Mouse (Mus musculus) G1E (cell line): ENCODE data around the gene Mgl2. TPM values are rescaled to one million over a fixed set of nuclear protein-coding genes. Genes with fewer than 3 reads are reported as not detected.
"Not testable (repeated sequence)": the region's sequence is repeated elsewhere in the genome, so short reads cannot be mapped to it uniquely, and the experiment has no call there.

ENCODE experiments used
- ATAC-seq: 2 replicates; pipeline ENCODE4 v1.8.0; 2016; ENCODE audit warnings: mild to moderate bottlenecking; ENCODE audit not compliant: insufficient number of reproducible peaks, poor library complexity, low FRiP score, severe bottlenecking; ENCODE audit errors: extremely low read depth
- DNase-seq: peaks from one replicate; pipeline ENCODE4 v3.0.0; 2012; ENCODE audit warnings: low spot score
- H3K27me3 ChIP-seq: 2 replicates; pipeline ENCODE4 v1.6.1; 2012; ENCODE audit warnings: mild to moderate bottlenecking, low read length, inconsistent platforms; ENCODE audit not compliant: insufficient read depth
- H3K36me3 ChIP-seq: replicated peaks from 2 replicates; pipeline ENCODE3; 2012; ENCODE audit warnings: mild to moderate bottlenecking, inconsistent platforms
- H3K4me1 ChIP-seq: 2 replicates; pipeline ENCODE4 v1.6.1; 2012; ENCODE audit warnings: low read depth, low read length, inconsistent platforms, mixed read lengths; ENCODE audit not compliant: insufficient read depth
- H3K4me3 ChIP-seq: 2 replicates; pipeline ENCODE4 v1.5.1; 2012; ENCODE audit warnings: low read depth, mild to moderate bottlenecking, inconsistent platforms, low read length, moderate library complexity, mixed read lengths
- H3K9me3 ChIP-seq: replicated peaks from 2 replicates; pipeline ENCODE4 v1.6.1; 2012; ENCODE audit warnings: inconsistent platforms
- CTCF ChIP-seq: IDR thresholded peaks from 2 replicates; pipeline ENCODE4 v1.5.1; 2012; ENCODE audit warnings: low read depth, low read length, inconsistent platforms, mixed read lengths
- GATA1 ChIP-seq: IDR thresholded peaks from 2 replicates; pipeline ENCODE4 v1.6.1; 2012; ENCODE audit warnings: borderline replicate concordance, low read length, inconsistent platforms, mixed read lengths
- GATA2 ChIP-seq: IDR thresholded peaks from 2 replicates; pipeline ENCODE4 v1.6.1; 2012; ENCODE audit warnings: low read depth, low read length, inconsistent platforms, borderline replicate concordance
- POLR2AphosphoS5 ChIP-seq: IDR thresholded peaks from 2 replicates; pipeline ENCODE4 v1.6.1; 2012; ENCODE audit warnings: low read depth, low read length, inconsistent platforms; ENCODE audit not compliant: insufficient replicate concordance
- TAL1 ChIP-seq: conservative IDR thresholded peaks from 2 replicates; pipeline ENCODE4 v1.6.1; 2012; ENCODE audit warnings: low read depth, low read length, inconsistent platforms, mixed read lengths
- polyA plus RNA-seq: library from polyadenylated mRNA; stranded (reverse); fragments of >175 nt; gene quantifications from 2 replicates; pipeline ENCODE4 v1.2.3, GENCODE M21; 2012
- total RNA-seq, 2 experiments: library from RNA; stranded (forward) in 1 of 2; stranded (reverse) in 1 of 2; fragments of 200-1000 nt in 1 of 2; fragments of >200 nt in 1 of 2; fragmentation: Nextera tagmentation in 1 of 2; gene quantifications; 2 replicates each; pipeline ENCODE4 v1.2.3; 2014 to 2017

The Mgl2 gene
- total and polyA plus RNA-seq, 3 experiments: not detected

DNA sequence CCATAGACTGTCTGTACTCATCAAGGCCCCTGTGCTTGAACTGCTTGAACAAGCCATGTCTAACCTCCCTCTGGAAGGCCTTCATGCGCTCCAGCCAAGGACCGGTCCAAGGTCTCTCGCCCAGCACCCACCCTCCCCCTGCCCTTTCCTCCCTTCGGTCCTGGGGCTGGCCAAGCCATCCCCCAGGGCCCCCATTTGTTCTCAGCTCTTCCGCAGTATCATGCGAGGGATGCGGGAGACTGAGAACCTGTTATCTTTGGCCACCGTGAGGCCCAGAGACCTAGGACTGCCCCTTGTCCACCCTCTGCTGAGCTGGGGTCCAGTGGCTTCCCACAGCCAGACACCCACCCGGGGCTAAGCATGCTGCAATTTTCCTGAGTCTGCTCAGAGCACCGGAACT, 9.0 kb downstream of the Mgl2 start:
- Histone ChIP-seq H3K4me1 (no peaks in the 10 kb centered on the region), H3K36me3 (no peaks in the 10 kb centered on the region), H3K9me3 (no peaks in the 10 kb centered on the region), H3K27me3 (peaks cover 17% of the 10 kb centered on the region), H3K4me3 (no peak overlapping the region)
- no peak for ATAC-seq
- no peak for DNase-seq
- TF ChIP-seq CTCF (no peak), TAL1 (no peak), GATA1 (no peak), GATA2 (no peak), POLR2AphosphoS5 (no peak)

DNA sequence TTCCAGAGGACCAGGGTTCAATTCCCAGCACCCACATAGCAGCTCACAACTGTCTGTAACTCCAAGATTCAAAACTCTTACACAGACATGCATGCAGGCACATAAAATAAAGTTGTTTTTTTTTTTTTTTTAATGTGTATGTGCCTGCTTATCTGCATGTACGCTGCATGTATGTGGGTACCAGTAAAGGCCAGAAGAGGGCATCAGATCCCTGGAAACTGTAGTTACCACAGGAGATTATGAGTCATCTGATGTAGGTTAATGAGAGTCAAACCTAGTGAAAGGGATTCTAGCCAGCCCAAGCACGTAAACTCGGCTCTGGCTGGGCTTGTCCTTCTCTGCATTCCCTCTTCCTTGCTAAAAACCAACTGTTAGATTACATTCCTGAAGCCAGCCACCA, 20.9 kb downstream of the Mgl2 start:
- H3K9me3 ChIP-seq: peaks cover 16% of the 10 kb centered on the region
- ATAC-seq (no peak), DNase-seq (no peak)
- no peaks in the 10 kb centered on the region for H3K4me1 ChIP-seq
- no peak for TF ChIP-seq GATA2
- TF ChIP-seq CTCF: no peak
- no peak for TF ChIP-seq POLR2AphosphoS5
- TF ChIP-seq TAL1: no peak
- no peak for TF ChIP-seq GATA1
- no peak overlapping the region for H3K4me3 ChIP-seq
- no peaks in the 10 kb centered on the region for H3K27me3 ChIP-seq
- H3K36me3 ChIP-seq: no peaks in the 10 kb centered on the region

DNA sequence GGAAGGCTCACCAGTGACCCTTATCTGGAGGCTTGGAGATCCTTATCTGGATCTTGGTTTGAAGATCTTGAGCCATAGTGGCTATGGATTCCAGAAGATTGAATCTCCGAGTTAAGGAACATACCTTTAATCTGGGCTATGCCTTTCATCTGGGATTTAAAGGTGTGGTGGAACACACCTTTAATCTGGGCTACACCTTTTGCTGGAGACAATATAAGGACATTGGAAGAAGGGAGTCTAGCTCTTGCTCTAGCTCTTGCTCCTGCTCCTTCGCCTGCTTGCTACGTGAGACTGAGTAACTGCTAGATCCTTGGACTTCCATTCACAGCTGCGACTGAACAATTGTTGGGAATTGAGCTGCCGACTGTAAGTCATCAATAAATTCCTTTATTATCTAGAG, 25.8 kb downstream of the Mgl2 start, which contains the start of gene Clec10a:
Gene Clec10a, plus strand, starts transcription at position 301 of the 400 bp plus-strand sequence.
- ATAC-seq, H3K36me3 ChIP-seq: not testable (repeated sequence)

DNA sequence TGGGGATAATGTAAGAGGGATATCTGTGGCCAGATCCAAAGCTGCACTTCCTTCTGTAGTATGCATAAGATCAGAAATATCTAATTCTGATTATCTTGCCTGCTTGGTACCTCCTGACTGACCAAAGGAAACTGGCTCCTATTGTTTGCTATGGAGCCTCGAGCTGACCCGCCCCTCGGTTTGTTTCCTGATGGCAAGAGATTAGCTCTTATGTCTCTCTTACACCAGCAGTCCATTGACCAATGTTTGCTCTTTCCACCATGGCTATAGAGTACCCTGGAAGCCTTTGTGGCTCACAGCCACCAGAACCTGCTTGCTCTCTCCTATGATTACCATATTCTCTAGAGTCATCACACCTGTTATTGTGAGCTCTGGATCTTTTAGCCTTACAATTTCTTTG, 32.2 kb downstream of the Mgl2 start:
- H3K36me3 ChIP-seq: no peaks in the 10 kb centered on the region
- no peak for TF ChIP-seq GATA2
- TF ChIP-seq TAL1: no peak
- TF ChIP-seq GATA1: no peak
- TF ChIP-seq POLR2AphosphoS5: no peak
- no peak for TF ChIP-seq CTCF
- DNase-seq (no peak), ATAC-seq (no peak)
- H3K9me3 ChIP-seq: 0 out of 2 replicates have a peak, but pooled peaks cover 3% of the 10 kb centered on the region
- H3K4me1 ChIP-seq: peaks cover 28% of the 10 kb centered on the region
- no peak overlapping the region for H3K4me3 ChIP-seq
- peaks cover 2% of the 10 kb centered on the region for H3K27me3 ChIP-seq

More for the DNA sequence above, 25.8 kb downstream of the Mgl2 start, which contains the start of gene Clec10a:
- not testable (repeated sequence) for DNase-seq, H3K27me3 ChIP-seq, H3K4me3 ChIP-seq, H3K4me1 ChIP-seq
- peaks cover 16% of the 10 kb centered on the region for H3K9me3 ChIP-seq

DNA sequence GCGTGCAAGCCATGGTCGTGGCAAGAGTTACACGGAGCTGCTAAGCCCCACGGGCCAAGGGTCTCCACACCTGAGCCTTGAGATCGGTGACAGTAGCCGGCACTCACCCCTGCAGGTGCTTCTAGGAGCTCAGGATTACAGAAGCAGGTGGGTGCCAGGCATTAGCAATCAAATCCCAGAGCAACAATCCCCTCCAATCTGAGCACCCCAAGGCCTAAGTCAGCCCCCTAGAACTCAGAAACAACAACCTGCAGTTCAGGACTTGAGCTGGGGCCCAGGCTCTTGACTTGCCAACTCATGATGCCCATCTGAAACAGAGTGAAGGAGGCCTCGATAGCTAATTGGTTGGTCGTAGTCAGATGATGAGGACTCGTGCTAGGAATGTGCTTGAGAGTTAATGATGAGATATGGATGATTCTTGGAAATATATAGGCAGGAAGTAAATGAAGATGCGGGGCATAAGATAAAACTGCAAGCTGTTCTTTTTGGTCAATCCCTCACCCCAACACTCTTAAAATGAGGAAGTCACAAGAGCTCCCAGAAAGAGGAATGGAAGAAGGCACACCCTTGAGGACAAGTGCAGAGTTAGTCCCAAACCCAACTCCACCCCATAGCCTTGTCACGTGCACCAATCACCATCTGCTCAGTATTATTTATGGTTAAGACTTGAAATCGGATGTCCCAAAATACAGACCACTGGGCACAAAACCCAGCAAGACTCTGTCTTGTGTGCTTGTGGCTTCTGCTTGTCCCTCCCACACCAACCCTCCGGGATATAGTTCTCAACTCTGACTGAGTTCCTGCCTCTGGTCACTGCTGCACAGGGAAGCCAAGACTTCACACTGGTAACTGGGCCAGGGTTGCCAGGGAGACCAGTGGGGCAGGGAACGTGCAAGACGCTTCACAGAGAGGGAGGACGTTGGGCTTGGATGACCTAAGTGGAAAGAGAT, 36.1 kb downstream of the Mgl2 start:
- peaks cover 2% of the 10 kb centered on the region for H3K27me3 ChIP-seq
- 0 out of 2 replicates have a peak, but pooled peaks cover 3% of the 10 kb centered on the region for H3K9me3 ChIP-seq
- H3K4me1 ChIP-seq: peaks cover 45% of the 10 kb centered on the region
- ATAC-seq (peak; percentile 92), DNase-seq (peak; percentile 69)
- peaks cover 18% of the 10 kb centered on the region for H3K36me3 ChIP-seq
- H3K4me3 ChIP-seq: peak overlapping the region; percentile 63
- TF ChIP-seq GATA1 (no peak), GATA2 (no peak), POLR2AphosphoS5 (no peak), TAL1 (no peak), CTCF (no peak)

GRCm38 (mm10) chr11:70168136-70168535, 38.0 kb downstream of the Mgl2 start:
- H3K9me3 ChIP-seq: 0 out of 2 replicates have a peak, but pooled peaks cover 3% of the 10 kb centered on the region
- H3K36me3 ChIP-seq: peaks cover 20% of the 10 kb centered on the region
- peaks cover 48% of the 10 kb centered on the region for H3K4me1 ChIP-seq
- H3K27me3 ChIP-seq: peaks cover under 1% of the 10 kb centered on the region; the same call in 1 of the 2 replicates
- ATAC-seq (no peak), DNase-seq (no peak)
- TF ChIP-seq GATA2 (no peak), POLR2AphosphoS5 (no peak), TAL1 (no peak), CTCF (no peak), GATA1 (no peak)
- no peak overlapping the region; the same call in 1 of the 2 replicates for H3K4me3 ChIP-seq

DNA sequence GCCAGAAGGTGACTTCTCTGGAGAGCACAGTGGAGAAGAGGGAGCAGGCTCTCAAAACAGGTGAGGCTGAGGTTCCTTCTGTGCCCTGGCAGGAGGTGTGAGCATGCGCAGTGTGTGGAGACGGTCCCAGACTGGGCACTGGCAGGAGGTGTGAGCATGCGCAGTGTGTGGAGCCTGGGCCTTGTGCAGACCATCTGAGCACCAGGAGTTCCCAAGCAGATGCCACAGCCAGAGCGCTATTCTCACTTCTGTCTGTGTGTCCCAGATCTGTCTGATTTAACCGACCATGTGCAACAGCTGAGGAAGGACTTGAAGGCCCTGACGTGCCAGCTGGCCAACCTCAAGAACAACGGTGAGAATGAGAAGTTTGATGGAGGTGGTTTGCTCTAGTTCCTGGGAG, 39.3 kb downstream of the Mgl2 start:
- not testable (repeated sequence) for ATAC-seq, H3K27me3 ChIP-seq, H3K4me3 ChIP-seq, H3K9me3 ChIP-seq, DNase-seq
- peaks cover 44% of the 10 kb centered on the region for H3K4me1 ChIP-seq
- peaks cover 20% of the 10 kb centered on the region for H3K36me3 ChIP-seq
